13 mouse cellular contexts compared by ENCODE assay signal in the genomic region with DNA sequence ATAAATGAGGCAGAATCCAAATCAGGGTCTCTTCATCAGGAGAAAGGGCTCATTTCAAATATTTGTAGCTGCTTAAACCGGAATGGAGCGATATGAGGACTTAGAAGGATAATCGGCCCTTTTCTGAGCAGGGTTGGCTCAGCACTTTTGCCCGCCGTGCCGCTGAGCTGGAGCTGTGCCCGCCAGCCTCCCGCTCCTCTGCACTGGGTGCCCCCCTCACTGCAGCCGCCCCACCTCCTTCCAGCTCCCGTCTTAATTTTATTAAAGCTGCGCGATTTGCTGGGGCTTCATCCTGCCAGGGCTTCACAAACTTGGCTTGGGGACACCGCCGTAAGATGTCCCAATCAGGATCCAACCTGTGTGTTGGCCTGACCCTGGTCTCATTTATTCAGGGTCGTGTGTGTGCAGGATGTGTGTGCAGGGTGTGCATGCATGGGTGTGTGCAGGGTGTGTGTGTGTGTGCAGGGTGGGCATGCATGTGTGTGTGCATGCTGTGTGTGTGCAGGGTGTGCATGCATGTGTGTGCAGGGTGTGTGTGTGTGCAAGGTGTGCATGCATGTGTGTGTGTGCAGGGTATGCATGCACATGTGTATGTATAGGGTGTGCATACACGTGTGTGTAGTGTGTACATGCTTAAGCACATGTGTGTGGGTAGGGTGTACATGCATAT. TPM values are rescaled to one million over a fixed set of nuclear protein-coding genes. Genes with fewer than 3 reads are reported as not detected.
A peak's percentile ranks its signal among the peaks of the same experiment; 100 is the strongest.
DNase-seq lines count a peak whose midpoint lies in the region; ATAC-seq and TF ChIP-seq lines count a peak whose summit lies in the region.
"Had no signal": no experiment of that assay in that cellular context is flagged by ENCODE, and none has a peak within 500 bp of the region (broad histone marks: within the 10 kb centered on the region; RNA-seq: fewer than 3 reads in every experiment).

No protein-coding gene starts in this region.

- no peak overlapping the region for H3K4me2 ChIP-seq in embryonic facial prominence, embryonic 11.5 days (ENCODE audit: low read depth, low read length)
- H3K4me2 ChIP-seq in limb, embryonic 14.5 days (replicated peaks; ENCODE audit: low read depth, low read length, severe bottlenecking), result no peak overlapping the region
- H3K4me2 ChIP-seq: embryonic facial prominence, embryonic 15.5 days; neural tube, embryonic 12.5 days had no signal

- DNase-seq in embryonic facial prominence, embryonic 11.5 days (ENCODE audit: low spot score), result no peak
- no peak for DNase-seq in embryonic facial prominence, embryonic 10.5 days (ENCODE audit: low spot score)
- DNase-seq in left cerebral cortex, postnatal 14 days (ENCODE audit: low spot score in 2 of 2), result peak; percentile 34 to 36
- DNase-seq in left cerebral cortex, postnatal 36 days (ENCODE audit: low spot score in 2 of 2), result no peak
- DNase-seq in G1E (ENCODE audit: low spot score), result no peak
- DNase-seq in limb, embryonic 14.5 days (ENCODE audit: low spot score), result no peak
- DNase-seq in spleen, postnatal 14 days (ENCODE audit: low spot score in 2 of 2), result no peak
- DNase-seq in neural tube, embryonic 10.5 days (ENCODE audit: extremely low spot score, low spot score), result no peak
- DNase-seq: kidney, adult 9 months; right cerebral cortex, adult 18-20 months had no signal

- no peak overlapping the region for H3K27ac ChIP-seq in embryonic facial prominence, embryonic 11.5 days (replicated peaks; ENCODE audit: low read depth, low read length)
- no peak overlapping the region for H3K27ac ChIP-seq in embryonic facial prominence, embryonic 10.5 days (replicated peaks)
- H3K27ac ChIP-seq in limb, embryonic 14.5 days (replicated peaks; ENCODE audit: low read depth, low read length), result no peak overlapping the region
- H3K27ac ChIP-seq: embryonic facial prominence, embryonic 15.5 days; neural tube, embryonic 12.5 days had no signal

- ATAC-seq in embryonic facial prominence, embryonic 11.5 days (replicated peaks; ENCODE audit: insufficient number of reproducible peaks, low FRiP score, low TSS enrichment, low read depth), result 0 out of 2 replicates have a peak, but pooled peaks have one; percentile 29
- ATAC-seq in G1E (ENCODE audit: extremely low read depth, insufficient number of reproducible peaks, low FRiP score, poor library complexity, severe bottlenecking), result no peak
- no peak for ATAC-seq in limb, embryonic 14.5 days (ENCODE audit: low FRiP score, low read depth)
- ATAC-seq: activated CD4-positive, CD25-positive, alpha-beta regulatory T cell, adult 4 months had no signal

- 82% methylated on average over 16 of the region's 16 CpGs for WGBS in embryonic facial prominence, embryonic 11.5 days
- 81% methylated on average over 16 of the region's 16 CpGs for WGBS in embryonic facial prominence, embryonic 10.5 days
- WGBS in limb, embryonic 14.5 days, result 64% methylated on average over 16 of the region's 16 CpGs

- H3K36me3 ChIP-seq in embryonic facial prominence, embryonic 11.5 days (replicated peaks; ENCODE audit: control insufficient read depth, insufficient read depth, low read depth, low read length), result no peaks in the 10 kb centered on the region
- no peaks in the 10 kb centered on the region for H3K36me3 ChIP-seq in embryonic facial prominence, embryonic 10.5 days (replicated peaks)
- no peaks in the 10 kb centered on the region for H3K36me3 ChIP-seq in G1E (replicated peaks)
- no peaks in the 10 kb centered on the region for H3K36me3 ChIP-seq in limb, embryonic 14.5 days (ENCODE audit: control insufficient read depth, insufficient read depth, low read length)
- H3K36me3 ChIP-seq: embryonic facial prominence, embryonic 15.5 days; neural tube, embryonic 12.5 days had no signal

- no peaks in the 10 kb centered on the region for H3K9me3 ChIP-seq in embryonic facial prominence, embryonic 11.5 days (replicated peaks; ENCODE audit: control insufficient read depth, low read length)
- H3K9me3 ChIP-seq in embryonic facial prominence, embryonic 10.5 days, result no peaks in the 10 kb centered on the region
- peaks cover 4% of the 10 kb centered on the region; the same call in 1 of the 2 replicates for H3K9me3 ChIP-seq in G1E (replicated peaks)
- no peaks in the 10 kb centered on the region for H3K9me3 ChIP-seq in limb, embryonic 14.5 days (ENCODE audit: control insufficient read depth, low read length)
- H3K9me3 ChIP-seq: embryonic facial prominence, embryonic 15.5 days; neural tube, embryonic 12.5 days had no signal

- H3K4me1 ChIP-seq in embryonic facial prominence, embryonic 11.5 days (ENCODE audit: control insufficient read depth, insufficient read depth, low read length), result no peaks in the 10 kb centered on the region
- H3K4me1 ChIP-seq in embryonic facial prominence, embryonic 10.5 days, result peaks cover 13% of the 10 kb centered on the region
- H3K4me1 ChIP-seq in G1E (ENCODE audit: insufficient read depth, low read depth, low read length), result no peaks in the 10 kb centered on the region
- no peaks in the 10 kb centered on the region for H3K4me1 ChIP-seq in limb, embryonic 14.5 days (ENCODE audit: control insufficient read depth, insufficient read depth, low read length)

- TF ChIP-seq POLR2A in limb, embryonic 14.5 days (IDR thresholded peaks at IDR 0.05; ENCODE audit: borderline replicate concordance, extremely low read depth, insufficient read depth, insufficient read length), result no peak

- intact Hi-C loops in left cerebral cortex, postnatal 14 days (cut with DNase I), result no loop called here
- intact Hi-C loops in left cerebral cortex, postnatal 36 days (cut with DNase I), result no loop called here

- no peak overlapping the region for H3K4me3 ChIP-seq in embryonic facial prominence, embryonic 11.5 days (ENCODE audit: low read depth, low read length)
- H3K4me3 ChIP-seq in embryonic facial prominence, embryonic 10.5 days, result no peak overlapping the region
- H3K4me3 ChIP-seq in G1E (ENCODE audit: low read depth, low read length), result peak overlapping the region; percentile 45; the same call in 1 of the 2 replicates
- H3K4me3 ChIP-seq in limb, embryonic 14.5 days (replicated peaks; ENCODE audit: low read length), result no peak overlapping the region
- H3K4me3 ChIP-seq: embryonic facial prominence, embryonic 15.5 days; neural tube, embryonic 12.5 days had no signal

- H3K27me3 ChIP-seq in embryonic facial prominence, embryonic 11.5 days (ENCODE audit: control insufficient read depth, insufficient read depth, low read length), result no peaks in the 10 kb centered on the region
- no peaks in the 10 kb centered on the region for H3K27me3 ChIP-seq in embryonic facial prominence, embryonic 10.5 days (replicated peaks; ENCODE audit: low read depth, poor library complexity, severe bottlenecking)
- peaks cover 12% of the 10 kb centered on the region; the same call in 1 of the 2 replicates for H3K27me3 ChIP-seq in G1E (ENCODE audit: insufficient read depth, low read length)
- no peaks in the 10 kb centered on the region for H3K27me3 ChIP-seq in limb, embryonic 14.5 days (ENCODE audit: control insufficient read depth, insufficient read depth, low read length)
- H3K27me3 ChIP-seq: embryonic facial prominence, embryonic 15.5 days; neural tube, embryonic 12.5 days had no signal

- H3K9ac ChIP-seq in embryonic facial prominence, embryonic 11.5 days (replicated peaks; ENCODE audit: low read length), result no peak overlapping the region
- peak overlapping the region; percentile 21; the same call in 1 of the 2 replicates for H3K9ac ChIP-seq in limb, embryonic 14.5 days (ENCODE audit: low read depth, low read length, severe bottlenecking)
- H3K9ac ChIP-seq: embryonic facial prominence, embryonic 15.5 days had no signal

- no peak for TF ChIP-seq CTCF in G1E (IDR thresholded peaks at IDR 0.05; ENCODE audit: low read depth, low read length)

RNA-seq across cellular contexts. Expression of gene Ier5l, which starts 36.8 kb away (rescaled TPM):
- polyA plus RNA-seq in embryonic facial prominence, embryonic 11.5 days (2014; fragmentation: Nextera tagmentation; extraction: Ambion mirVana), result 6.6 and 12.6 TPM in 2 replicates
- 2.8 and 3.4 TPM in 2 replicates for polyA plus RNA-seq in embryonic facial prominence, embryonic 10.5 days (2016; fragmentation: Nextera tagmentation; extraction: Ambion mirVana)
- total RNA-seq in left cerebral cortex, postnatal 14 days (2021), result 10 to 100 TPM; 12.7 to 15.1 TPM
- total RNA-seq in left cerebral cortex, postnatal 36 days (2021), result 10 to 100 TPM; 17.9 to 21.3 TPM
- total RNA-seq in G1E (2014; fragmentation: Nextera tagmentation), result not detected in 2 replicates
- not detected in 2 replicates for total RNA-seq in G1E (2017)
- not detected in 2 replicates for polyA plus RNA-seq in G1E (2012)
- polyA plus RNA-seq in limb, embryonic 14.5 days (2012; rRNA removed), result 31.0 and 47.8 TPM in 2 replicates
- polyA plus RNA-seq in limb, embryonic 14.5 days (2014; fragmentation: Nextera tagmentation; extraction: Ambion mirVana), result 3.9 and 7.5 TPM in 2 replicates

Comparison
In these comparisons a context has a peak if more than half of its experiments do, and no peak if none do; other contexts are left out.
1. DNase-seq: peak in left cerebral cortex, postnatal 14 days (2 of 2); none in embryonic facial prominence, embryonic 11.5 days (single experiment), embryonic facial prominence, embryonic 10.5 days (single experiment), left cerebral cortex, postnatal 36 days (0 of 2), G1E (single experiment), limb, embryonic 14.5 days (single experiment), spleen, postnatal 14 days (0 of 2) and neural tube, embryonic 10.5 days (single experiment).